Mouse (Mus musculus) heart, postnatal 36 days (tissue): ENCODE results near the gene Dse. TPM values are rescaled to one million over a fixed set of nuclear protein-coding genes. Genes with fewer than 3 reads are reported as not detected.

Source experiments
- DNase-seq, 2 experiments: peaks; one replicate each; pipeline ENCODE4 v3.0.0; 2021 to 2022
- intact Hi-C: fragments of 180-260 bp; cut with DNase I; formaldehyde crosslinking; loops from one replicate; pipeline ENCODE4 v1.15.1; 2025
- total RNA-seq, 2 experiments: library from RNA; stranded (reverse); gene quantifications; 2 replicates each; pipeline ENCODE4 v1.2.3; 2021

Dse gene
- total RNA-seq, 2 experiments from 2014 or later = 5.8 to 6.4 TPM

- no peak for DNase-seq
- intact Hi-C loops = no loop called here
These were observed 65.8 kb downstream of the Dse start for GRCm38 (mm10) chr10:34141693-34142092.

DNA sequence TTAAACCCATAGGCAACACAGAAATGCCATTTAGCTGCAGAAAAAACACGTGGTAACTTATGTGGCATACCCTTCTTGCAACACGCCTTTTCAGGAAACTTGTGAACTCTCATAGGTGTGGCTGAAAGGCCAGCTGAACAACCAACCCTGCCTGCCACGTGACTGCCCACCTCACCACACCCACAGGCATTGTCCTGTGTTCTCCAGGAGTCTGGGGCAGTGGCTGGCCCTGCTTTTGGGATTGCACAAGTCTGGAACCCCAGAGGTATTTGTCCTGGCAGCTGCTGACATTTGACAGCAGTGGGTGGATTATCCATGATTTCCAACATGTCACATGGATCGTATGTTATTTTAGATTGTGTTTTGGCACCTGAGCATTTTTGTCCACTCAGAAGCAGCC lies 67.7 kb downstream of the Dse start:
- intact Hi-C loops = no loop called here
- DNase-seq = no peak

GRCm38 (mm10) chr10:34138027-34138426 lies 69.5 kb downstream of the Dse start:
- DNase-seq = no peak
- intact Hi-C loops = no loop called here

DNA sequence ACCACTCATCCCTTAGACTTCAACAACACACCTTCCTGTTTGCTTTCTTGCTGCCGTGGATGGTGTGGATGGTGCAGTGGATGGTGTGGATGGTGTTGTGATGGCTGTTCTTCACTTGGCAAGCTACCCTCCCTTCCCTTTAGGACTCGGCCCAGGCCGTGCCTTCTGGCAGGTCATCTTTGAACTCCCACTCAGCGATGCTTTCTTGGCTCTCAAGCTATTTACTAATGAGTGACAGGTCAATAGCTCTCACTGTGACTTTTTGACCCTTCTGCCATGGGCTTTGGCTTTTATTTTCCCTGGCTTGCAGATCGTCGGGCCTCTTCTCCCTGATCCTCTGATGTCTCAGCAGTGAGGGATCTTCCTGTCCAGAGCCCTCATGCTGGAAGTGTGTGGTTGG lies 71.1 kb downstream of the Dse start:
- DNase-seq = no peak
- intact Hi-C loops = no loop called here

DNA sequence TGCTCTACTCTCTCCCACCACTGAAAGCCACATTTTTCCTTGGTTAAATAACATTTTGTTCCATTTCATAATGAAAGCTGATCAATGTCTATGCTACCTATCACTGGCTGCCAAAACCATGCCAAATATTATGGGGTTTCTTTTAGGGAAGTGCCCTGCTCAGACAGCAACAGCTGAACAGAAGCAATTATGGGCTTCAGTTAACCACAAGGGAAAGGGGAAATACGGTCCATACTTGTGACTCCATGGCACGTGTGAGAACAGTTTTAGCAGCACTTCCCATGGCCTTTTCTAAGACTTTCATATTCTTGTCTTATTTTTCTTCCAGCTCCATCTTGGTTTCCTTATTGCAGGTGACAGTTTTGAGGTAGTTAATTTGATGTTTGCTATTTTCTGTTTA lies 76.2 kb downstream of the Dse start:
- intact Hi-C loops = no loop called here
- DNase-seq = no peak

- intact Hi-C loops = loop anchor here (5.0 kb wide), 1 partner anchor 79 kb away; the partner anchor contains the start of gene Dse
- peak; percentile 32 to 43 for DNase-seq
These were observed 79.1 kb downstream of the Dse start for GRCm38 (mm10) chr10:34128391-34128790.

GRCm38 (mm10) chr10:34127392-34128378 lies 79.8 kb downstream of the Dse start, which contains the start of gene Calhm6:
TSS of gene Calhm6 (minus strand) at chr10:34127984.
- peak; percentile 34 to 42 for DNase-seq
- intact Hi-C loops = loop anchor here (5.0 kb wide), 1 partner anchor 80 kb away; the partner anchor contains the start of gene Dse

DNA sequence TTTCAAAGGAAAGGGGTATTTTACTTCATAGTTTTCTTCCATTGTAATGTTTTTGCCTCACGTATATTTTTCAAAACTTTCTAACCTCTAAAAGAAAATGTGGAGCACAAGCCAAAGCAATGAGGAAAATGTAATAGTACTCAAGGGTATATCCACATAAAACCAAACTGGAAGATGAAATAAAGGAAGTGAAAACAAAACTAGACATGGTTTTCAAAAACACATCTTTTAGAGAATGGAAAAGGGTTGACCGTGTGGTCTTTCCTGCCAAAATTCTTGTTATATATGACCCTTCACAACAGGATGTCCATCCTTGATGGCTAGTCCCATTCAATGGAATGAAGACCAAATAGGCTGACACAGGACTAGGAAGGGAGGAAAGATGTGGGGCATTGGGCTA lies 89.1 kb downstream of the Dse start:
- intact Hi-C loops = no loop called here

DNA sequence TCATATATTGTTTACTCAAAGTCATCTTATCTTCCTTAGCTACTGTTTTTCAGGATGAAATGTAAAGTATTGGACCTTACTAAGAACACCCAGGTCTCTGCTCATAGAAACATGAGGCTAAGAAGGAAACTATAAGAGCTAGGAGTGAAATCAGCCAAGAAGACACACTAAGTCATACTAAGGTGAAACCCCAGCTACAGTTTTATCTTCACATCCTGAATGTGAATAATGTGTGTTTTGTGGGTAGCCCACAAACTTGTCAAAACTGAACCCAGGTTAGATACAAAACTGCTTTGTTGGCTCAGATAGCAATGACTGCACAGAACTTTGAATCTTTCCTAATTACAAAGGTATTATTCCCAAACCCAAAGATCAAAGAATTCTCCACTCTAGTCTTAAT lies 89.7 kb downstream of the Dse start:
- no peak for DNase-seq
- intact Hi-C loops = no loop called here

More for the DNA sequence above, 89.1 kb downstream of the Dse start:
- DNase-seq = no peak

DNA sequence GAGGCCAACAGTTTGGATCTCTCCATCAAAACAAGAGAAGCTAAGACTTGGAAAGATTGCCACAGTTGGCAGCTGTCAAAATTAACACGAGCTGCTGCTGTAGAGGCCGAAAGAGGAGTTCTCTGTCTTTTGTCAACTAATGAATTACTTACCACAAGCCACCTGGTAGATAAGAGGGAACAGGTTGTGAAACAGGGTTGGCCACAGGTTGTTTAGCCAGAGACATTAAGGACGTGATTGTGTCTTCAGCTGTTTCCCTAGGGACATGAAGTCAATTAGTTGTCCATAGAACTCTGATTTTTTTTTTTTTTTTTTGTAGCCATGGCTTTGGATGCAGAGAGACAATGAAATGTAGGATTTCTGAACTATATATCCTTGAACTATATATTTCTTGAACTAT lies 90.4 kb downstream of the Dse start:
- no peak for DNase-seq
- intact Hi-C loops = no loop called here

- DNase-seq = no peak
- intact Hi-C loops = no loop called here
These were observed 95.4 kb downstream of the Dse start for GRCm38 (mm10) chr10:34111964-34112738.

- intact Hi-C loops = no loop called here
- DNase-seq = no peak
These were observed 96.6 kb downstream of the Dse start for GRCm38 (mm10) chr10:34110863-34111465.

Other genes starting within 250 kb of the Dse start
- gene Rwdd1, start 188.1 kb downstream of the Dse start, total RNA-seq = 100 to 1,000 TPM; 121 to 129 TPM
- gene Trappc3l, start 170.1 kb downstream of the Dse start, total RNA-seq = not detected
- not detected for gene Calhm4, start 163.4 kb downstream of the Dse start, total RNA-seq
- gene Calhm5, start 111.2 kb downstream of the Dse start, total RNA-seq = 1 to 10 TPM in 1 of 2 experiments, under 1 TPM in 1; 1.00 to 1.4 TPM
- not detected for gene Calhm6, start 79.7 kb downstream of the Dse start, total RNA-seq
- gene Tspyl1, start 74.5 kb upstream of the Dse start, total RNA-seq = 10 to 100 TPM; 58.2 to 61.7 TPM
- gene Tspyl4, start 89.7 kb upstream of the Dse start, total RNA-seq = 10 to 100 TPM in 1 of 2 experiments, 1 to 10 TPM in 1; 8.4 to 12.2 TPM
- gene Col10a1, start 182.3 kb upstream of the Dse start, total RNA-seq = not detected
- gene Nt5dc1, start 210.8 kb upstream of the Dse start, total RNA-seq = 10 to 100 TPM; 10.1 to 12.1 TPM